Mouse (Mus musculus): ENCODE measurements around the gene Nvl.

DNA sequence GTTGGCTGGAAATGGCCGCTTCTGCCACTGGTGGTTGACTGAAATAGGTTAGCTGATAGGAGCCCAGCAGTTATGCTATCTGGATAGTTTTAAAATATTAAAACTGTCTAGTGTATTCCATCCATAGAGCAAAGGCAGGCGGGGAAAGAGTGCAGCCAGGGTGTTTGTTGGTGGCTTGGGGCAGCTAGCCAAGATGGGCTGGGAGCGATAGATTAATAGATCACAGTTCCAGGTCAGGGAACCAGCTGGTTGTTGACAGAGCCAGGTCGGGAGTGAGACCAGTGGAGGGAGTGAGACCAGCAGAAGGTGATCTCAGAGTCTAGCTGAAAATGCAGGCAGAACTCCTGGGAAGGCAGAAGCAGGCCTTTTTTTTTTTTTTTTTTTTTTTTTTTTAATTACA is 106.4 kb downstream of the Nvl start:
- TF ChIP-seq CTCF (IDR thresholded peaks at IDR 0.05) (no peak), EP300 (IDR thresholded peaks at IDR 0.05) (no peak)

All from lung, postnatal 0 days (tissue).